Mouse (Mus musculus) spleen, adult 2 months (tissue): ENCODE data around the gene Polr1a. TPM values are rescaled to one million over a fixed set of nuclear protein-coding genes. Genes with fewer than 3 reads are reported as not detected.
A peak's percentile ranks its signal among the peaks of the same experiment; 100 is the strongest.

ENCODE experiments used
- DNase-seq, 2 experiments: peaks; one replicate each; pipeline versions ENCODE4 v3.0.0 to v3.0.0-alpha.2; 2012 to 2021; ENCODE audit warnings: low spot score in 2 of 2, low read depth in 1 of 2
- H3K27ac ChIP-seq: fragments of 200-500 bp; 2 replicates; pipeline ENCODE4 v1.5.1; 2012; ENCODE audit warnings: low read length, inconsistent platforms; ENCODE audit not compliant: insufficient read depth
- H3K27me3 ChIP-seq: fragments of 200-500 bp; 2 replicates; pipeline ENCODE4 v1.6.1; 2012; ENCODE audit warnings: mild to moderate bottlenecking, moderate library complexity, low read length, inconsistent platforms; ENCODE audit not compliant: control insufficient read depth, insufficient read depth
- H3K36me3 ChIP-seq: fragments of 200-500 bp; 2 replicates; pipeline ENCODE4 v1.6.1; 2012; ENCODE audit warnings: mild to moderate bottlenecking, low read length, inconsistent platforms; ENCODE audit not compliant: control insufficient read depth, insufficient read depth
- H3K4me1 ChIP-seq: fragments of 200-500 bp; 2 replicates; pipeline ENCODE4 v1.6.1; 2011; ENCODE audit warnings: inconsistent platforms; ENCODE audit not compliant: control insufficient read depth, insufficient read depth, insufficient read length
- H3K4me3 ChIP-seq: fragments of 200-500 bp; 2 replicates; pipeline ENCODE4 v1.5.1; 2011; ENCODE audit warnings: mild to moderate bottlenecking, inconsistent platforms; ENCODE audit not compliant: insufficient read depth, insufficient read length; ENCODE audit errors: extremely low read depth
- CTCF ChIP-seq: fragments of 200-500 bp; IDR thresholded peaks from 2 replicates; pipeline ENCODE4 v1.5.1; 2011; ENCODE audit warnings: mild to moderate bottlenecking, inconsistent platforms; ENCODE audit not compliant: insufficient read depth, insufficient read length, insufficient replicate concordance; ENCODE audit errors: extremely low read depth
- POLR2A ChIP-seq: fragments of 200-500 bp; IDR thresholded peaks from 2 replicates; pipeline ENCODE4 v1.6.1; 2011; ENCODE audit warnings: low read depth, low read length, inconsistent platforms
- WGBS: fragments of 180-500 bp; shearing (Covaris S2); methylation state at CpG from one replicate; pipeline ENCODE4 v1.1.7; 2018; 5-methylcytosine and 5-hydroxymethylcytosine counted together
- polyA plus RNA-seq: library from polyadenylated mRNA; depleted of rRNA; stranded (reverse); fragments of >200 nt; gene quantifications from 2 replicates; pipeline ENCODE4 v1.2.3, GENCODE M21; 2012

Polr1a gene
- polyA plus RNA-seq, 1 experiment = 16.3 TPM

DNA sequence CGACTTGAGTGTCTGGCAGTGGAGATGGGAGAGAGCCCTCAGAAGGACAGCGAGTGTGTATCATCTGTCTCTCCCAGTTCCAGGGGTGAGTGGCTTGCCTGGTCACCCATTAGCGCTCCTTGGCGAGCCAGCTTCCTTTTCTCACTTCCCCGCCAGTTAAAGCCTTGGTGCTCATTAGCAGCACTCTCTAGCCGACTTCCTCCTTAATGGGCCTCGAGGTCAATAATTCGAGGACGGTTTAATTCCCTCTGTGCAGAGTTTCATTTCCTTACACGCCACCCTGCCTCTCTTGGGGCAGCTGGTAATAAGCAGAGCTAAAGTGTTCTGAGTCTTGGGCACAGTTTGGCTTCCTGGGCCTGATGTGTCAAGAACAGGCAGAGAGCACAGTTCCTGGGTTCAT is 21.2 kb downstream of the Polr1a start:
- DNase-seq = peak in 1 of 2 experiments; percentile 59
- H3K36me3 ChIP-seq = peaks cover 17% of the 10 kb centered on the region
- TF ChIP-seq CTCF = no peak
- TF ChIP-seq POLR2A = no peak
- peaks cover 21% of the 10 kb centered on the region; the same call in 1 of the 2 replicates for H3K4me1 ChIP-seq
- H3K27me3 ChIP-seq = no peaks in the 10 kb centered on the region
- H3K4me3 ChIP-seq = no peak overlapping the region
- H3K27ac ChIP-seq = peak overlapping the region; percentile 51
- WGBS = 41% methylated on average over 10 of the region's 10 CpGs

DNA sequence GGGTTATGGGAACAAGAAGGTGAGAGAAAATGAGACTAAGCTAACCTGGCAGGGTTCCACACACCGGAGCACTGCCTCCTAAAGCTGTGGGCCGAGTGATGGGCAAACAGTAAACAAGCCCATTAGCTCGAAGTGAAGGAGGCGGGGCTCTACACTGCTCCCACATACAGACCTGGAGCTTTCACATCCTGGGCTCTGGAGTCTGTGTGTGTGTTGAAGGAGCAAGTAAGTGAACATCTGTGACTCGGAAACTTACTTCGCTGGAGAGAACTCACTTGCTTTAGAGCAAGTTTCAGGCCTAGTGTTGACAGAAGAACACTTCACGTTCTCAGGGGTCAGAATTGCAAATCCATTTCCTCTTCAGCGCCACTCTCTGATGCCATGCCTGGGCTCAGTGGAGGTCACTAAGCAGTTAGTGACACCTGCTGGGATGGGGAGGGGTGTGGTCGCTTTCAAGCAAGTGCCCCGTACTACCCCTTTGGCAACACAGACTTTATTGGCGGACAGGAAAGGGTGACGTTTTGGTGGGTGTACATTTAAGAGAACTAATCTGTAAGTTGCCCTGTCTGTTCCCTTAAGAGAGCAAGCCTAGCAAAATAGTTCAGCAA is 22.1 kb downstream of the Polr1a start:
- peak in 1 of 2 experiments; percentile 16 for DNase-seq
- H3K36me3 ChIP-seq = peaks cover 17% of the 10 kb centered on the region
- no peaks in the 10 kb centered on the region for H3K27me3 ChIP-seq
- 61% methylated on average over 12 of the region's 12 CpGs for WGBS
- TF ChIP-seq CTCF (no peak), POLR2A (no peak)
- peak overlapping the region; percentile 51 for H3K27ac ChIP-seq
- H3K4me1 ChIP-seq = peaks cover 21% of the 10 kb centered on the region; the same call in 1 of the 2 replicates
- no peak overlapping the region for H3K4me3 ChIP-seq

- H3K27ac ChIP-seq = no peak overlapping the region
- peaks cover 16% of the 10 kb centered on the region for H3K36me3 ChIP-seq
- peaks cover 21% of the 10 kb centered on the region; the same call in 1 of the 2 replicates for H3K4me1 ChIP-seq
- WGBS = 92% methylated on average over 5 of the region's 5 CpGs
- no peak for TF ChIP-seq POLR2A
- TF ChIP-seq CTCF = no peak
- H3K4me3 ChIP-seq = no peak overlapping the region
- DNase-seq = no peak
- H3K27me3 ChIP-seq = no peaks in the 10 kb centered on the region
Observed at GRCm38 (mm10) chr6:71932347-71932746, 23.5 kb downstream of the Polr1a start.

GRCm38 (mm10) chr6:71934081-71934556 is 25.3 kb downstream of the Polr1a start:
- Histone ChIP-seq H3K4me1 (peaks cover 21% of the 10 kb centered on the region; the same call in 1 of the 2 replicates), H3K27ac (peak overlapping the region; percentile 55), H3K4me3 (no peak overlapping the region), H3K27me3 (no peaks in the 10 kb centered on the region), H3K36me3 (peaks cover 24% of the 10 kb centered on the region)
- no peak for TF ChIP-seq CTCF
- no peak for TF ChIP-seq POLR2A
- 53% methylated on average over 2 of the region's 2 CpGs for WGBS
- no peak for DNase-seq

DNA sequence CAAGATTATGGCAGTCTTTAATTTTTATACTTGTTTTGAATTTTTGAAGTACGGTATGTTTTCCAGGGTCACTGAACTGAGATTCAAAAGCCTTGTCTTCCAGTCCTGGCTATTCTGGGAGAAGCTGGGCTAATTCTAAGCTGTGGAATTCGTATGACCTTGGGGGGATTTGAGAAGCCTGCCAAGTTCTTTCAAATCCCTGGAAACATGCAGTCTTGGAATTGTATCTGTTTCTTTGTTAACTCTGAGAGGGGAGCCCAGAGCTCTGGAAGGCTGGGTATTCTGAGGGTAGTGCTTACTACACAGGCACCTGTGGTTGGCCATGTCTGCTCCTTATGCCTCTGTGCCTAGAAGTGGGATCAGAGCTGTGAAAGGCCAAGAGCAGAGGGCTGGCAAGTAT is 26.9 kb downstream of the Polr1a start:
- peaks cover 26% of the 10 kb centered on the region for H3K36me3 ChIP-seq
- no peak for TF ChIP-seq POLR2A
- no peak for TF ChIP-seq CTCF
- WGBS = 81% methylated on average over 2 of the region's 2 CpGs
- no peak overlapping the region for H3K4me3 ChIP-seq
- H3K27ac ChIP-seq = no peak overlapping the region; the same call in 1 of the 2 replicates
- no peak for DNase-seq
- H3K4me1 ChIP-seq = peaks cover 9% of the 10 kb centered on the region; the same call in 1 of the 2 replicates
- no peaks in the 10 kb centered on the region for H3K27me3 ChIP-seq

DNA sequence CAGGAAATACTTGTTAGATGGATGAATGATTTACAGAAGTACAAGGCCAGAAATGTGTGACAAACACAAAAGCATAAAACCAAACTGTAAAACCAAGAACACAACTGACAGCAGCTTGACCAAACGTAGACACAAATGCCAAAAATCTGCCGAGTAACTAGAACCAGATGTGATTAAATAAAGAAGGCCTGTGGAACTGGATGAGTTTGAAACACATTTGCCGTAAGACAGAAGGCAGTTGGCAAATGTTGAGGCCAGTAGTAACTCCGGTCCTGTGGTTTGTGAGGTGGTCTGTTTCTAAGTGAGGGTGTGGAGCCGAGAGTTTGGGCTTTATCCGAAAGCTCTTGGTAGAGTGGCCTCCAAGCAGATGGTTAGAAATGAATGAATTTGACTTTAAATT is 32.1 kb downstream of the Polr1a start:
- TF ChIP-seq POLR2A (no peak), CTCF (no peak)
- Histone ChIP-seq H3K27ac (no peak overlapping the region), H3K4me3 (no peak overlapping the region), H3K4me1 (no peaks in the 10 kb centered on the region; the same call in 1 of the 2 replicates), H3K27me3 (no peaks in the 10 kb centered on the region), H3K36me3 (peaks cover 26% of the 10 kb centered on the region)
- DNase-seq = no peak
- WGBS = 87% methylated on average over 6 of the region's 6 CpGs

DNA sequence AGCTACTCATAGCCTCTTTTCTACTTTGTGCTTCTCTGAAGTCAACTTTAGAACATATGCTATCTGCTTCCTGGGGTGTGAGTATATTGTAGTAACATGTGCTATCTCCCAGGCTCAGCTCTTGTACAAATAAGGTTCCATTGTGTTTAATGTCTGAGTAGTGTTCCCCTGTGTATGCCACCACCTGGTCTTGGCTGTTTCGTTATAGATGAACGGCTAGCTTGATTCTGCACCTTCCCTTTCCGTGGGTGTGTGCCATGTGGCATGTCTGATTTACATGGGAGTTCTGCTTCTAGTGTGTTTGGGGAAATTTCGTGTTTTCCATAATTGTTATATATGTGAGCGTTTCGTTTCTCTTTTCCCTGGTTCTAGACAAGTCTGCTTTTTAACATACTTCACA is 36.2 kb downstream of the Polr1a start:
- no peaks in the 10 kb centered on the region for H3K27me3 ChIP-seq
- no peak overlapping the region for H3K4me3 ChIP-seq
- WGBS = 70% methylated on average over 6 of the region's 6 CpGs
- no peak overlapping the region for H3K27ac ChIP-seq
- TF ChIP-seq CTCF (no peak), POLR2A (no peak)
- DNase-seq = no peak
- peaks cover 22% of the 10 kb centered on the region for H3K36me3 ChIP-seq
- no peaks in the 10 kb centered on the region; the same call in 1 of the 2 replicates for H3K4me1 ChIP-seq
